Mouse (Mus musculus): ENCODE results near the gene Cd63.

The Cd63 gene

DNA sequence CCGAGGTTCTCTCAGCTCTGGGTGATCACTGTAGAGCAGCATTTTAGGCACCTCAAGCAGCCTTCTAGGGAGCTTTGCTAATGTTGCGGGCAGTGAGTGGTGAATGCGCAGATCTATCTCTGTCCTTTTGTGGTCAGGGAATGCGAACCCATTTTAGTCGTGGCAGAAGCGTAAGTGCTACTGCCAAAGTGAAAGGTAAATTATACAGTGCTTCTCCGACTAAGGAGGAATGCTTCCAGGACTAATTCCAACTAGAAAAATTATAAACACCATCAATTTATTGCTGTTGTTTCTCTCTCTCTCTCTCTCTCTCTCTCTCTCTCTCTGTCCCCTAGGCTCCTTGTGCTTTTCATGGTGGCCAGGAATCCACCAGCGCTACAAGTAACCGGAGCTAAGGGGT lies 23.1 kb downstream of the Cd63 start, which contains the start of gene Bloc1s1:
Gene Bloc1s1, minus strand, starts transcription at position 101 of the 400 bp plus-strand sequence.
- no peak for DNase-seq (ENCODE audit: low read depth in 2 of 2, low spot score in 2 of 2)

DNA sequence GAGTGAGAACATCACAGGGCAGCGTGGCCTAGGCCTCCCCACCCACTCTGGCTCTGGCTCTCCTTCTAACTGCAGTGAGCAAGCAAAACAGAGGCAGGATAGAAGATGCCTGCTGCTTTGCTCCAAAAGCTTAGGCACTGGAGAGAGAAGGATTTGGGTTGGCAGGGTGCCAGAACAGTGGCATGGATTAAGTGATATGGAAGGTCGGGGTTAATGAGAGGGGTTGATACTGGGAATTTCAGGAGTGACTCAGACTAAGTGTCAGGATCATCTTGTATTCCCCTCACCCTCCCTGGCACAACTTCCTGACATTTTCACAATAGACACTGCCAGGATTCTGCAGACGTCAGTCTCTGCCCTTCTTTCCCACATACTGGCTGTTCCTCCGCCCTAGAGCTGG lies 27.6 kb downstream of the Cd63 start:
- no peak for DNase-seq (ENCODE audit: low read depth in 2 of 2, low spot score in 2 of 2)

DNA sequence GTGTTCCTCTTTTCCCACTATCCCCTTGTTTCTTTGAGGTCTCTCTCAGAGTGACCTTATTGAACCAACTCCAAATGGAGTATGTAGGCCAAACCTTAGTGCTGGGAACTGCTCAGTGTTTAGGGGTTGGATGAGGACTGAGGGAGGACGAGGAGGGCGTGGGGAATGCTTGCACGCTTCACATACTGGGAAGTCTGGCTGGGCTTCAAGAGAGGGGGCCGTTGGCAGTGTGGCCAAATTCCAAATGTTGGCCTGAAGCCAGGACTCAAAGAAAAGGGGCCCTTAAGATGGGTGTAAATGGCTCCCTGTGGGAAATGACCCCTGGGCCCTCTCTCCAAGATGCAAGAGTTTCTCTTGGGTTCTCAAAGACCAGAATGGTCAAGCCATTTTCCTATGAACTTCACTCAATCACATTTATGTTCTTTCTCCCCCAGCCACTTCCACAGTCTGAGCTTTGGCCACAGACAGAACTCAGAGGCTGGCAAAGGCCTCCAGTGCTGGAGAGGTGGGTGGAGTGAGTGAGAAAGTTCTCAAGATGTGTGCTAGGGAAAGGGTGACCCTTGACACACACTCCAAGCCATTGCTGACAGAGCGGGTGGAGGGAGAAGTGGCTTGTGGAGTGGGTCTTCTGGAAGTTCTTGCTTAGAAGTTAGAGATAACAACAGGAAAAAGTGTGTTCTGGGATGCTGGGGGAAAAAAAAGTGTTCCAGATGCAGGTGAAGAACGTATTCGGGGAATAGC lies 29.0 kb downstream of the Cd63 start:
- no peak for DNase-seq (ENCODE audit: low read depth in 2 of 2, low spot score in 2 of 2)

DNA sequence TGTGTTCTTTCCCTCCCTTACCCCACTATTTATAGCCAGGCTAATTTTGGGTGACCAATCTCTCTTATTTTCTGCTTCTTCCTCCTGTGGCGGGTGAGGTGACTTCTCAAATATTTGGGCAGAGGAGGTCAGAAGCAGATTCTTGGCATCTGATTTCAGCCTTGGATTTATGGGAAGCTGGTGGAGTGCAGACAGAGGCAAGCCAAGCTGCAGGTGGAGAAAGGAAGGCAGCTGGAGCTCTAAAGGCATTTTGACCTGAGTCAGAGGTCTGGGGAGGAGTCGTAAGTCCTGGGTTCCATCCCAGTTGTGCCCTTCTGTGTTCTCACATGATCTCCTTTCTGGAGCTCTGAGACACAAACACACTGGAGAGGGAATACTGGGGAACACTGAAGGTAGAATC lies 30.7 kb downstream of the Cd63 start:
- DNase-seq (ENCODE audit: low read depth in 2 of 2, low spot score in 2 of 2) = no peak

DNA sequence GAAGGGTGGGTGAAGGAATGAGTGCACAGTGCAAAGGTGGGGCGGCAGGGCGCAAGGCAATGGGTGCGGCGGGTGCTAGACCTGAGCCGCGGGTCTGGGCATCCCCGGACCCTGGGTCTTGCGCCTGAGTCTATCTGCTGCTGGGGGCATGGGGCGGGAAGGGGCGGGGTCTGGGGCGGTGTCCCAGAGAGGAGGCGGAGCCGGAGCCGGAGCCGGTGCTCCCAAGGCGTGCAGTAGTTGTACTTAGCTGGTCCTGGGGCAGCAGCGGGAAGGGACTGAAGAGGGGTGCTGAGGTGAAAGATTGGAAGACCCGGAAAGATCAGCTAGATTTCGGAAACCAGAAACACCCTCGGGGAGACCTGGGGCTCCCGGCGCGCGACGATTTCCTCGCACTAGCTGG lies 32.8 kb downstream of the Cd63 start, which contains the start of gene Itga7:
Gene Itga7, plus strand, starts transcription at position 245 of the 400 bp plus-strand sequence.
- no peak for DNase-seq (ENCODE audit: low read depth in 2 of 2, low spot score in 2 of 2)

DNA sequence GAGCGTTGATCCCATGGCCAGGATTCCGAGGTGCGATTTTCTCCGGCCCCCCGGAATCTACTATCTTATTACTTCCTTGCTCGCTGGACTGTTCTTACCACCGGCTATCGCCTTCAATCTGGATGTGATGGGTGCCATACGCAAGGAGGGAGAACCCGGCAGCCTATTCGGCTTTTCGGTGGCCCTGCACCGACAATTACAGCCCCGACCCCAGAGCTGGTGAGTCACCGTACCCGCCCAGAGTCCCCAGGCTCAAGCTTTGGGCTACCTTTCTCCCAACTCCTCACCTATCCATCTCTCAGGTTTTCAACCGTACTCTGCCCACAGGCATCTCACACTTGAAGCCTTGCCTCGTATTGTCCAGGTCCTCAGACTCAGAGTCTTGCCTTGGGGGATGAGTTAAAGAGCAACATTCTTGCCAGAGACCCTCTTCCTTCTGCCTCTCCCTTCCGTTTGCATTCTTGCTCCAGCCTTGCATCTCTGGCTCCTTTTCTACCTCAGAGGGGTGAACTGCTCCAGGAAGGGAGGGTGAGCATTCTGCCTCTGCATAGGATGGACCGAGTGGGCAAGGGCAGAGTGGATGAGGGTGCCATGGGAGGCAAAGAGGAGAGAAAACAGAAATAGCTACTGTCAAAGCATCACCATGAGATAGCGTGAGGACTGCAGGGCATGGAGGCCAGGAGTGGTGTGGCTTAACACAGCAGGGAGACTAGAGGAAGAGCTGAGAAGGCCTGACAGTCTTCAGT lies 33.4 kb downstream of the Cd63 start:
- no peak for DNase-seq (ENCODE audit: low read depth in 2 of 2, low spot score in 2 of 2)

DNA sequence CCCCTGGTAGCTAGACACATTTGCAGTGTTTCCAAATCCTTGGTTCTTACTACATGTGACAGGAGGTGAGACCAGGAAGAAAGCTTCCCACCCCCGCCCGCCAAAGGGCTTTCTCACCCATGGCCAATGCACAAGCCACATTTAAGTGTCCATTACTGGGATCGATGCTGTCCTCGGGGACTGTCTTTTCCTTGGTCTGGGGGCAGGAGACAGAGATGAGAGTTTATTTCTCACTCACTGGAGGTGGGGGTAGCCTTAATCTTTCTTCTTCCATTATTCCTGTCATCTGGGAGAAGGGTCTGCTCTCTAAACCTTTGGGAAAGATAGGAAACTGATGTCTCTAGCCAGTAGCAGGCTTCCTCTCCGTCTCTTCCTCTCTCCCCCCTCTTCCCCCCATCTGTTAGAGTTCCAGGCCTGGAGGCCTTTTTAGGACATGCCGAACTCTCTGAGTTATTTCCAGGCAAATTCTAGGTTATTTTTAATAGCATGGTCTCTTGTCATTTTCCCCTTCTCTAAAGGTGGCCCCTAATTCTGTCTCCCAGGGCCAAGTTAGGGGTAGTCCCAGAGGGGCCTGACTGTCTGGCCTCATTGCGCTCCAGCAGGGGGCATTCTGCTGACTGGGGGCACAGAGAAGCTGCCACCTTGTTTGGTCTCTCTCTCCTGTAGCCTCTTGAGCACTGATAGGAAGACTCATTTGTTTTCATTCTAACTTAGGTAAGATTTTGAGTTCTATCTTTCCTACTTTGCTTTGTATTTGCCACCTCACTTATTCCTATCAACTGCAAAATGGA lies 34.4 kb downstream of the Cd63 start:
- no peak for DNase-seq (ENCODE audit: low read depth in 2 of 2, low spot score in 2 of 2)

DNA sequence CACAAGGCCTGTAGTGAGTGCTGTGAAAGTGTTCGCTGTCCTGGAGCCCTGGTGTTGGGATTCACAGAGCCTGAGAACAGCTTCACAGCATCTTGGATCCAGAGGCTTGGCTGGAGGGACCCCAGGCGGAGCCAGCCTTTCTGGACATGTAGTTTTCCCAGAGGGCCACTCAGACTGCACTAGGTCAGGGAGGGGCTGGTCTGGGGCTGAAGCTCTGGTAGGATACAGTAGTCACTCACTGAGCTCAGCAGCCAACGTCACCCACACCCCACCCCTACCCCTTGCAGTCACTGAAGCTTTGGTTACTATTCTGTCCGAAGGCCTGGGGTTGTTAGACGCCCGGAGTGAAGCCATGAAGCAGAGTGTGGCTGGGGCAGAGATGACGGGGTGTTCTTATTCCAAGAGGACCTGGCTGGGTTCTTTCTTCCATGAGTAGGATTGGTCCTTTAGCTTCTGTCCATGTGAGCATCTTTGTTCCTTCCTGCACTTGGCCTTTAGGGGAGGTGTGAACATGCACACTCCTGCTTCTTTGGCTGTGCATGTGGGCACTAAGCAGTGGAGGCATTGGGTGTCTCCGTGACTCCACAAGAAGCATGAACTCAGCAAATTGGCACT lies 35.1 kb downstream of the Cd63 start:
- no peak for DNase-seq (ENCODE audit: low read depth in 2 of 2, low spot score in 2 of 2)

DNA sequence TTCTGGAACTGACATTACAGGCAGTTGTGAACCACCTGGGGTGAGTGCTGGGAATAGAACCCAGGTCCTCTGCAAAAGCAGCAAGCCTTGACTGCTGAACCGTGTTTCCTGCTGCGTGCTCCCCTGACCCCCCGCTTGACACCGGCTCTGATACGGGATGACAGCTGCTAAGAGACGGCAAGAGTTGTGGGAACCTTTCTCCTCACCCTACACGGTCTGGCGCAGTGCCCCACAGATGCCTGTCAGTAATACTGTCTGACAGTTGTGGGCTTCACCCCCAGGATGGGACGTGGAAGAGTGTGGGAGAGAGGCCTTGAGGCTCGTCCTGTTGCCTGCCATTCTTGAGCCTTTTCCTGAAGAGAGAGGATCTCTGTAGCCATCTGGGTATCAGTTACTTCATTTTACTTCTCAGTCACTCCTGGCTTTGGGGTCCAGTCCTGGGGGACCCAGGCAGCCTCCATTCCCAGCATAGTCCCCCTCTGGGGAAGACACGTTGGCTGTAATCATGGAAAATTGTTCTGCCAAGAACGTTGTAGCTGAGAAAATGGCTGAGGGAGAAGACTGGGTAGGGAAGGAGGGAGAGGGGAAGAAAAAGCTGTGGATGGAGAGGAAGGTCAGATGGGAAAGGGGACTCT lies 37.1 kb downstream of the Cd63 start:
- DNase-seq (ENCODE audit: low read depth in 2 of 2, low spot score in 2 of 2) = no peak

DNA sequence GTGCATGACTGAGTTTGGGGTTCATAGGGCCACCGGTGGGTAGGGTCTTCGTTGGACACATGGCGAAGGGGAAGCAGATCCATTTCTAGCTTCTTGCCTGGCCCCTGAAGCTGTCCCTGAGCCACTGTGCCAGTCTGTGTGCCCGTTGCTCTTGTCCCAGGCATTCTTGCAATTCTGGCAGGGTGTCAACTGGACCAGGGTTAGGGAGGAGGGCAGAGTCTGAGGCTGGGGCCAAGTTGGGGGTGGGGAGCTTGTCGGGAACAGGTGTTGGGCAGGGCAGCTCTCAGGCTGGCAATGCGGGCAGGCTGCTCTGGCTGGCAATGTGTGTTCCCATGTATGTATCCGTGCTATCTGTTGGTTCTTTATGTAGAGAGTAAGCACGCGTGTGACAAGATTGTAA lies 37.7 kb downstream of the Cd63 start:
- DNase-seq (ENCODE audit: low read depth in 2 of 2, low spot score in 2 of 2) = no peak

DNA sequence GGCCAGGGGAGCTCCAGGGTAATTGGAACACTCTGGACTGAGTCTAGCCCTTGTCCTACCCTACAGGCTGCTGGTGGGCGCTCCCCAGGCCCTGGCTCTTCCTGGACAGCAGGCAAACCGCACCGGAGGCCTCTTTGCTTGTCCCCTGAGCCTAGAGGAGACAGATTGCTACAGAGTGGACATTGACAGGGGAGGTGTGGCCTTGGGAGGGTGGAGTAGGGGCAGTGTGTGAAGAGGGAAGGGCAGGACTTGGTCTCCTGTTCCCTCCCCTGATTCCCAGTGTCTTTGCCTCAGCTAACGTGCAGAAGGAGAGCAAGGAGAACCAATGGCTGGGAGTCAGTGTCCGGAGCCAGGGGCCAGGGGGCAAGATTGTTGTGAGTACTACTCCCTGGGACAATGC lies 38.2 kb downstream of the Cd63 start:
- no peak for DNase-seq (ENCODE audit: low read depth in 2 of 2, low spot score in 2 of 2)

DNA sequence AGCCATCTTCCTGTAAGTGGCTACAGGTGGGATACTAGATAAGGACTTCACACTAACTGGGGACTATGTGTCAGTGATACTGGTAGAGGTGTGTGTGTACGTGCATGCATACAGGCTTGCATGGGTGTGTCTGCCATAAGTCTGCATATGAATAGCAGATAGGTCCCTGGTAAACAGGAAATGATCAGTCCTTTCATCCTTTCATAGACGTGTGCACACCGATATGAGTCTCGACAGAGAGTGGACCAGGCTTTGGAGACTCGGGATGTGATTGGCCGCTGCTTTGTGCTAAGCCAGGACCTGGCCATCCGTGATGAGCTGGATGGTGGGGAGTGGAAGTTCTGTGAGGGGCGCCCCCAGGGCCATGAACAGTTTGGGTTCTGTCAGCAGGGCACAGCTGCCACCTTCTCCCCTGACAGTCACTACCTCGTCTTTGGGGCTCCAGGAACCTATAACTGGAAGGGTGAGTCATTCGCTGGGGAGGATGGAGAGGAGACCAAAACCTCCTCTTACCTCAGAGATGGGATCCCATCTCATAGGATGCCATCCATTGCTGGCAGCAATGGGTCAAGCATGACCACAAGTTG lies 39.8 kb downstream of the Cd63 start:
- DNase-seq (ENCODE audit: low read depth in 2 of 2, low spot score in 2 of 2) = no peak

DNA sequence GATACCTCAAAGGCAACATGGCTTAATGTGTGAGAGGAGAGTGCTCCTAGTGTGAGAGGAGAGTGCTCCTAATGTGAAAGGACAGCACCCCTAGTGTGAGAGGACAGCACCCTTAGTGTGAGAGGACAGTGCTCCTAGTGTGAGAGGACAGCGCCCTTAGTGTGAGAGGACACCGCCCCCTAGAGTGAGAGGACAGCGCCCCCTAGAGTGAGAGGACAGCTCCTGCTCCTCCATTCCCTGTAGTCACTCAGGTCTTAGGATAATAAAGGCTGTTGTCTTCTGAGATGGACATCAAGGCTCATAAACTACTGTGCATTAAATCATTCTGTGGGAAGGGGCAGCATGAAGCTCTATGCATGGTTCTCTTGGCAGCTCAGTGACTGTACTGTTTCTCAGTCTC lies 44.9 kb downstream of the Cd63 start:
- DNase-seq (ENCODE audit: low read depth in 2 of 2, low spot score in 2 of 2) = peak in 1 of 2 experiments; percentile 25

DNA sequence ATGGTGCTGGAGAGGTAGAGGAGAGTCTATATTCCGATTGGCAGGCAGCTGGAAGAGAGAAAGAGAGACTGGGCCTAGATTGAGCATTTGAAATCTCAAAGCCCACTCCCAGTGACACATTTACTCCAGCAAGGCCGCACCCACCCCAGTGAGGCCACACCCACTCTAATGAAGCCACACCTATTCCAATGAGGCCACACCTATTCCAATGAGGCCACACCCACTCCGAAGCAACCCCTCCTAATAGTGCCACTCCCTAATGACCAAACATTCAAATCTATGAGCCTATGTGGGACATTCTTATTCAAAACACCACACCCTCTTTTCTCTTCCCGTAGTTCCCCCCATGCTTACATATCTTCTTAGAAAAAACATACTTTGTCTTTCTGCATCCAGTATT lies 46.7 kb downstream of the Cd63 start:
- DNase-seq (ENCODE audit: low read depth in 2 of 2, low spot score in 2 of 2) = no peak

DNA sequence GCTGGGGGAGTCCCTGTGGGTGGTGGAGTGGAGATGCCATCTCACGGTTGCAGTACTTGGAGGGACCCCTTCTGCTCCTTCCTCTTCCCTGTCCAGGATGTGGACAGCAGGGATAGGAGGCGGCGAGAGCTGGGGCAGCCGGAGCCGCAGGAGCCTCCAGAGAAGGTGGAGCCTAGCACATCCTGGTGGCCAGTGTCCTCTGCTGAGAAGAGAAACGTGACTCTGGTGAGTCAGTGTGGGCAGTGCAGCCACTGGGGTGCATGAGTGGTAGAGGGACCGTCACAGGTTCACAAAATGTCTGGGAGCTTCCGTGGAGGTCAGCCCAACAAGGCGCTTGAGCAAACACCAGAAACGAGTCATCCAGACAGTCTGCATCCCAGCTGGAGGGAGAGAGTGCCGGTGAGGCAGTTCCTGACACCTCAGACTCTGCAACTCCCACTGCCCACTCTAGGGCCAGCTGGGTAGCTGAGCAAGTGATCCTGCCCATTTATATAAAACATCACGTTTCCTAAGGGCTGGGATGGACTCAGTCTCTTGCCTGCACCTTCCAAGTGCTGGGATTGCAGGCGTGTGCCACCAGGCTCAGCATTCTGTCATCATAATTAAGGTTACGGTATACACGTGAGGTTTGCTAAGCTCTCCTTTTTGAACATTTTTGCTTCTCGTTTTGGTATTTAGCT lies 49.6 kb downstream of the Cd63 start:
- no peak for DNase-seq (ENCODE audit: low read depth in 2 of 2, low spot score in 2 of 2)

DNA sequence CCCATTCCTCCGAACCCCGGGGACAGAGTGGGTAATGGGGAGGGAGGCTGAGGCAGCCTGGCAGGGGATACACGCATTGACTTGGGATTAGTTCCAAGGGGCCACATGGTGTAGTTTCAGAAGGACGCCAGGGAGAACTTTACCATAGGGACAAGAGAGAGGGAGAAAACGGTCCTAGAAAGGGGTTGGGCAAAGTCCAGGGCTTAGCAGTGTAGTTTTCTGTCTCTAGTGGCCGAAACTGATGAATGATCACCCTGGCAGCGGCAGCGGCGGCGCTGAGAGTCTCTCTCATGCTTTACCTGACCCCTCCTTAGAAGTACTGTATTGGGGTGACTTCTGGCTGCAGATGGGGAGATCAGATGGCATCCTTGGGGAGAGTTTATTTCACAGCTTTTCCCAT lies 57.6 kb downstream of the Cd63 start:
- DNase-seq (ENCODE audit: low read depth in 2 of 2, low spot score in 2 of 2) = no peak

DNA sequence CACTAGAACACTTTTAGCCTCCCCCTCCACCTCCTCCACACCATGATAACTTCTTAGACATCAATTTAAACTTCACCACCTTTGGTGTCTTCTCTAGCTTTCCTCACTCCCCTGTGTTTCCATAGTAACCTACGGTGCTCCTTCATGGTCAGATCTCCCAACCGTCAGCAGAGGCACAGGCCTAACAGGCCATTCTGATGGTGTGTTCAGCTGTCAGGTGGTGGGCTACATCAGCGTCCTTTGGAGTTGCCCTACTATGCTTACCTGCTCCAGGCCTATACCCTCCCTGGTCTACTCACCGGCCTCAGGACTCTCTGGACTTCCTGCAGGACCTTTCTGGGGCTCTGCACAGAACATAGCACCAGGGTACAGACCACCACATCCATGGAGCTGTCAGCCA lies 59.4 kb downstream of the Cd63 start:
- DNase-seq (ENCODE audit: low read depth in 2 of 2, low spot score in 2 of 2) = no peak

DNA sequence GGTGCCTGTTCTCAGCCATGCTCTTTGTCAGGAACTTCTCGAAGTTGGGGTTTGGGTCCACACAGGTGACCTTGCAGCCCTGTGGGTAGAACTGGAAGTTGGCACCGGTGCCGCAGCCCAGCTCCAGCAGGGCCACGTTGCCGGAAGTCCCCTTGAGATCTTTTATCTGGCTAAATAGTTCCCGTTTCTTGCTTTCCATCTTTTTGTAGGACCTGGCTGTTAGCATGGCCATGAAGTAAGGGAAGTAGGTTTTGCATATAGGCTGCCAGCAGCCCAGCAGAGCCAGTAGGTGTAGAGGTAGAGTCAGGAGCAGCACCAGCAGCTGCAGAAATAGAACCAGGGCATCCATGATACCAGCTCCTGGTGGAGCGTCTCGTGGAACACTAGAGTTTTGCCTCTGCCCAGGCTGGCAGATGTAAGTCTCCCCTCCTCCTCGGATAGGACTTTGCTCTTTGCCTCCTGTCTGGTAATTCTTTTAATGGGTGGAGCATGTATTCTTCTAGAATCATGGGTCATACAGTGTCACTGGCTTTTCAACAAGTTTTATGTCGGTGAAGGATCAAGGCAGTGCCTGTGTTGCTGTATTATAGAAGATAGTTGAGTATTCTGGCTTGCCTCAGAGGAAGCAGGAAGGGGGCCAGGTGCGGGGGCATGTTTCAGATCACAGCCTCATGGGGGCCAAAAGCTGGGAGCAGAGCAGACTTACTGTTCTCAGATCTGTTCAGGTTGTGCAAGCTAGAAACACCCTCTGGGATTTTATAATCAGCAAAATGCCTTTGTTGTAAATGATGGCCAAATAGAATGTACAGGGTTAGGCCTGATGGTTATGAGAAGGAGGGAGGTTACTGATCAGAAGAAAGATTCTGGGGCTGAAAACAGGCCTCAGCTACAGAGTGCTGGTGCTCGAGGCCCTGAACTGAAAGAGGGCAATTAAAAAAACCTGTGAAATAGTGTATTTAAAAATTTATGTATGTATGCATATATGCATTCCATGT lies 60.1 kb downstream of the Cd63 start, which contains the start of gene Mettl7b:
Gene Mettl7b, minus strand, starts transcription at position 399 of the 995 bp plus-strand sequence.
- no peak for DNase-seq (ENCODE audit: low read depth in 2 of 2, low spot score in 2 of 2)
